Mouse (Mus musculus): Measurements from ENCODE around the gene Syne2.

The Syne2 gene

GRCm38 (mm10) chr12:75817959-75818452, at the start of gene Syne2:
Gene Syne2, plus strand, starts transcription at chr12:75818134.
- DNase-seq, result peak; percentile 73

- DNase-seq, result no peak
Measured at GRCm38 (mm10) chr12:75771410-75771809, 46.5 kb upstream of the Syne2 start.

GRCm38 (mm10) chr12:75772424-75773034, 45.4 kb upstream of the Syne2 start:
- peak; percentile 26 for DNase-seq

GRCm38 (mm10) chr12:75781445-75781844, 36.5 kb upstream of the Syne2 start:
- DNase-seq, result no peak

GRCm38 (mm10) chr12:75781995-75782394, 35.9 kb upstream of the Syne2 start:
- no peak for DNase-seq

- no peak for DNase-seq
Measured at GRCm38 (mm10) chr12:75784271-75784751, 33.6 kb upstream of the Syne2 start.

GRCm38 (mm10) chr12:75786681-75787080, 31.3 kb upstream of the Syne2 start:
- DNase-seq, result peak; percentile 24

GRCm38 (mm10) chr12:75789451-75789850, 28.5 kb upstream of the Syne2 start:
- DNase-seq, result peak; percentile 66

GRCm38 (mm10) chr12:75794527-75794926, 23.4 kb upstream of the Syne2 start:
- no peak for DNase-seq

- no peak for DNase-seq
Measured at GRCm38 (mm10) chr12:75796510-75796909, 21.4 kb upstream of the Syne2 start.

GRCm38 (mm10) chr12:75806281-75806680, 11.7 kb upstream of the Syne2 start:
- DNase-seq, result no peak

GRCm38 (mm10) chr12:75813766-75814165, 4.2 kb upstream of the Syne2 start:
- no peak for DNase-seq

GRCm38 (mm10) chr12:75814551-75814950, 3.4 kb upstream of the Syne2 start:
- no peak for DNase-seq

GRCm38 (mm10) chr12:75816981-75817856, 715 bp upstream of the Syne2 start:
- DNase-seq, result no peak

- peak; percentile 45 for DNase-seq
Measured at GRCm38 (mm10) chr12:75818453-75819434, 810 bp downstream of the Syne2 start.

- no peak for DNase-seq
Measured at GRCm38 (mm10) chr12:75819481-75819880, 1.5 kb downstream of the Syne2 start.

- no peak for DNase-seq
Measured at GRCm38 (mm10) chr12:75820216-75820615, 2.3 kb downstream of the Syne2 start.

GRCm38 (mm10) chr12:75822122-75822521, 4.2 kb downstream of the Syne2 start:
- no peak for DNase-seq

- DNase-seq, result no peak
Measured at GRCm38 (mm10) chr12:75823475-75823874, 5.5 kb downstream of the Syne2 start.

- DNase-seq, result no peak
Measured at GRCm38 (mm10) chr12:75825458-75825857, 7.5 kb downstream of the Syne2 start.

GRCm38 (mm10) chr12:75826699-75827353, 8.9 kb downstream of the Syne2 start:
- no peak for DNase-seq

GRCm38 (mm10) chr12:75827751-75828150, 9.8 kb downstream of the Syne2 start:
- no peak for DNase-seq
